Mouse (Mus musculus) heart, postnatal 4 days (tissue): Measurements from ENCODE around the gene Pigk. TPM values are rescaled to one million over a fixed set of nuclear protein-coding genes. Genes with fewer than 3 reads are reported as not detected.

Experiments
- DNase-seq: peaks from one replicate; pipeline ENCODE4 v3.0.0; 2021
- total RNA-seq, 2 experiments: library from RNA; stranded (reverse); gene quantifications; 2 replicates each; pipeline ENCODE4 v1.2.3; 2021

Gene Pigk
- total RNA-seq, 2 experiments from 2014 or later, result 32.4 to 35.8 TPM

DNA sequence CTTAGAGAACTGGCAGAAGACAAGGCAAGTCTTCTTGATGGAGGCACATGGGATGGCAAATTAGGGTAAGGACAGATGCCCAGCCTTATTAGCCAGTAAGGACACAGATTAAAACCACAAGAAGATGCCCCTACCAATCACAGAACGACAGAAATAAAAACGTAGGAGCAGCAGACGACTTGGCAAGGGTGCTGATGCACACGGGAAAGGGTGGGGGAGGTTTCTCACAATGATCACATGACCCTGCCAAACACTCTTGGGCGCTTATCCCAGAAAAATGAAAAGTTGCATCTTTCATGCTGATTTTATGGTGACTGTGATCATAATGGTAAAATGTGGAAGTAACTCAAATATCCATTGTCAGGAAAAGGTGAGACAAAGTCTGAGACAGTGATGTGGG lies 193.2 kb downstream of the Pigk start:
- no peak for DNase-seq

DNA sequence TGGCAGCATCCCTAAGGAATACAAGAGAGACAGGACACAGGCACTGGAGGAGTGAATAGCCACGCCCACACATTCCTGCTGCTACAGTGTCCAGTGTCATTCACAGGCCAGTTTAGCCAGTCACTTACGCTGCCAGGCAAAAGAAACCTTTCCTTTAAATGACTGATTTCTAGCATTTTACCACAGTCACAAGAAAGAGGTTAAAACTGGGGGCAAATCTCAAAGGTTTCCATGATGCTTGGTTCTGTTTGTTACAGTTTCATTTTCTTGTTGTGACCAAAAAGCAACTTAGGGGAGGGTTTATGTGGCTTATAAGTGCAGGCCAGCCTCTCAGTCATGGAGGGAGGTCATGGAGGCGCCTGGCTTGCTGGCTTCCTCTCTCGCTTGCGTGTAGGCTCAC lies 193.8 kb downstream of the Pigk start:
- no peak for DNase-seq

DNA sequence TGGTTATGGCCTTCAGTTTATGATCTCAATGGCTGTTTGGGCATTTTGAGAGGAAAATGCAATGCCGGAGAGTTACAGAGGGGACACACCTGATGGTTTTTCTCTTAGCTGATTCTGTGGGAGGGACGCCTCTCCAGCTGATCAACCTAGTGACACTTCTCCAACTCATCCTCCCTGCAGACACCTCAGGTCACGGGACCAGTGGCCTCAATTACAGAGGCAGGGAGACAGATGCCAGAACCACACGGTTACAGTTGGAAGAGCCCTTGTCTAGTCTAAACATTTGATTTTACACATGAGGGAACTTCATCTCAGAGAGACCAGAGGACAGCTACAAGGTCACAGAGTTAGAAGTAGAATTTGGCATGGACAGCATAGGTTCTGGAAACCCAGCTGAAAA lies 197.7 kb downstream of the Pigk start:
- DNase-seq, result no peak

DNA sequence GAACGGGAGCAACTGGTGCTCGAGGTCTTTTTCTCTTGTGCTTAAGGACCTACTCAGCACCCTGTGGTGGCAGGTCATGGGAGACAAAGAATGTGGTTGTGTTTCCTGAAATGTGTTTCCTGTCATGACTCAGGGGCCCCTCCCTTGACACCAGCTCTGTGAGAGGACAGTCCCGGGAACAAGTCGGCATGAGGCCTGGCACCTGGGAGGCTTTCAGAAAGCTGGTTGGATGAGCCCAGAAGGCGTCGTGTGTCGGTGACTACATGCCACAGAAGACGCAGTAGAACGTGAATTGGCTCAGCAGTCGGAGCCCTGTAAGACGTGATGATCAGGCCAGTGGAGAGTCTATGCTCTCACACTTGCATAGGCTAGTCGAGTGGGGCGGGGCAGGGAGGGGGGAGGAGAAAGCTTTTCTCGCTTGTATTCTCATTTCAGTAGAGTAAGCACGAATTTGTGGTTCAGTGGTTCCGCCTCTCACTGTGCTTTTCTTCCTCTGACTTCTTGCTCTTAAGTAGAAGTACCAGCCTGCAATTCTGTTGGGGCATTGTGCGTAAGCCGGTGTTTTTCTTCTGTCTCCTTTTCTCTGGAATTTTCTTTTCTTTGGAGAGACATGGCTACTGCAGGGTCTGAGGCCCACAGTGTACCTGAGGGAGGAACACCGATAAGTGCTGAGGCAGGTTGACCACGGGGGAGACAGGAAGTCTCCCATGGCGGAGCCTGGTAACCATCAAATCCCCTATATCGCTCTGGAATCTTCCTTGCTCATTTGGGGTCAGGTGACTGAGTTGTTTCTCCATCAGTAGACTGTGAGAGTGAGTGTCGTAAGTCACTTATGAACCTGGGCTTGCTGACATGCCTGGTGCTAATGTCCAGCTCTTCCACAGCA lies 198.6 kb downstream of the Pigk start:
- DNase-seq, result no peak

DNA sequence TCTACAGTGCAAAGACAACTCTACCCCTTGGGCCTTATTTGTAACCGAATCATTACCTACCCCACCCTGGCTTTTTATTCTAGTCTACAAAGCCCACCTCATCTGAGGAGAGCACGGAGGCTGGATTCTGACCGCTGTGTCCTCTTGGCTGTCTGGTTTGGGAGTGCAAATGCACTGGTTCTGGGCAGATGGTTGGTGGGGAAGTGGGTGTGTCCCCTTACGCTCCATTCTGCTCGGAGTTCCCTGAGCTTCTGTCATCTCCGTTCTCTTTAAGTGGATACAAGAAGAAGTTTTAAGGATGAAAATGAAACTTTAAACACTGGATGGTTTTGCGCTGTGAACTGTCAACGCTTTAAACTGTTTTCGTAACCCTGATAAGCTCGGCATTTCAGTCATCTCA lies 199.2 kb downstream of the Pigk start:
- no peak for DNase-seq

DNA sequence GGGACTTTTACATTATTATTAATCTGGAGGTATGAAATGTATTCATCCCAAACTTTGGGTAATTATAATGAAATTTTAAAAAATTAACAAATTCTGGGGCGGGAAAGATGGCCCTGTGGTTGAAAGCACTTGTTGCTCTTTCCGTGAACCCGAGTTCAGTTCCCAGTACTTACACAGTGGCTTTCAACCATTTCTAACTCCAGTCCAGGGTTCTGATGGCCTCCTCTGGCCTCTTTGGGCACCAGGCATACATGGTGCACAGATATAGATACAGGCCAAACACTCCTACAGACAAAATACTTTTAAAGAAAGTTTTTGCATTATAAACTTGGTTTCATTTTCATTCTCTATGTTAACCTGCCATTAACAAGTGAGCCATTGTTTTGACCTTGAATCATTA lies 199.7 kb downstream of the Pigk start:
- DNase-seq, result no peak

DNA sequence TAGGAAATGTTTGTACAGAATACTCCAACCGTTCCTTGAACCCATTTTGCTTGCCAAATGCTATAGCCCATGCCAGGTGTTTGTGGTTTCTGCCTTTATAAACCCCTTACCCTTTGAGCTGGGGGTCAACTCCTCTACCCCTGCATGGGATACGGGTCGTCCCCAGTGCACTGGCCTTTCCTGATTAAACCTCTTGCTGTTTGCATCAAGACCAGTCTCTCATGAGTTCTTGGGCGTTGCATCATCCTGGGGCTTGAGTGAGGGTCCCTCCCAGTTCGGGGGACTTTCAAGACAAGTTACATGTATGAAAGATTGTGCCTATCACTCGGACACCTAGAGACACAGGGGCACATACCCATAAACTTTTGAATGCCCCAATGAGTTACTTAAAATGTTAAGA lies 200.5 kb downstream of the Pigk start:
- no peak for DNase-seq

DNA sequence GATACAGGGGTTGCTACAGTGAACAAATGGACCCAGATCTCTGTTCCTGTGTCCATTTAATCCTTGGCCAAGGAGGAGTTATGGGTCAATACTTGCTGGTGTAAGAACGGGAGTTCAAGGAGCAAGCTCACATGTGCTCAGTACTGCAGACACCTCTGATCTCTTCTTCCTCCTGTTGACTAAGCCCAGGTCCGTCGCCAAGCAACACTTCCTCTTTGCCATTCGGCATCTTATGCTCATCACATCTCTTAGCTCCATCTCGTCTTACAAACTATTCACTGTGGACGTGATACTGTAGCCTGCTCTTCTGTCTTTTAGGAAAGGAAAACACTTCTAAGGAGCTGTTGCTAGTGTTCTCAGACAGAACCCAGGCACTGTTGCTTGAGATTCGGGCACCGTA lies 203.7 kb downstream of the Pigk start:
- no peak for DNase-seq

DNA sequence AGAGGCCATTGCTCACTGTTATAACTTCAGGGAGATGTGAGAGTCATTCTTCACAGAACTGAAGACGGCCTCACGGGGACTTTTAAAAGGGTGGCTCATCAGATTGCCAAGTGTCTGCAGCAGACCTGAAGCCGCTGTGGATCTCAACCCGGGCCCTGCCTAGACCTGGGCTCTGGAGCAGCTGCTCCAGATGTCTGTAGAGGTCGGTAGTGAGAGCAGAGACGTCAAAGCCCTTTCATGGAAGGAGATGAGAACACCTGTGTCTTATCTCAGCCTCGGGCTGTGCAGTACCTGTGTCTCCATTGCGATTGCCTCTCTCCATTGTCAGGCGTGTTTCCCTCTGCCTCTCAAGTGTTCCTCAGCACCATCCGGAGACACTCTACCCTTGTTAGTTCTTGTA lies 205.2 kb downstream of the Pigk start:
- no peak for DNase-seq

DNA sequence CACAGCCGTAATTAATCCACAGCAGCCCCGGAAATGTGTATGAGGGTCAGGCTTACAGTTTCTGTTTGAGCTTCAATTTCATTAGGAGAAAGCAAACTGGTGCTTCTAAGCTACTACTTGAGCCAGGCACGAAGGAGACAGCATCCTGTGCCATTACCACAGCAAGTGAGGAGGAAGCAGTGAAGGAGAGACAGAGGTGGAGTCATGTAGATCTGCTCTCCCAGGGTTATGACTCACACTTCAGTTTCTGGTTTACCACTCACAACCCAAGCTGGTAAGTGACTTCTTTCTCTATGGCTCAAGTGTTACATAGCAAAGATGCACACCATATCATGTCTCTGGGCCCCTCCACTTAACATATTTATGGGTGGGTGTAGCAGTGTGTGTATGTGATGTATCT lies 206.5 kb downstream of the Pigk start:
- no peak for DNase-seq

DNA sequence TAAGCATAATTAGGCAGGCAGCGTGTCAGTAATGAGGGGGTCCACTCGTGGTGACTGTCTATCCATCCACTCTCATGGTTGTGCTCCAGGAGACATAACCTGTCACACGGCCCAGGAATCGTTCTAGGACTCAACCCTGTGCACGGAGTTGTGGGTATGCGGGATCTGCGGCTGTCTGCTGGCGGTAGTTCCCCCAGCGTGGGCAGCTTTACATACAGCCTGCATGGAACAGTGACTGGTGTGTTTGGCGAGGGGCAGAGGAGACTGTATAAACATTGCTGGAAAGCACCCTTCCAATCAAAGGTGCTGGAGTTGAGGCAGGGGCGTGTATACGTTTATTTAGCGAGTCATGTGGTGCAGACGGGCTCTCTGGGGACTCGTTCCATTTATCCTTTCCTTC lies 209.6 kb downstream of the Pigk start:
- no peak for DNase-seq

DNA sequence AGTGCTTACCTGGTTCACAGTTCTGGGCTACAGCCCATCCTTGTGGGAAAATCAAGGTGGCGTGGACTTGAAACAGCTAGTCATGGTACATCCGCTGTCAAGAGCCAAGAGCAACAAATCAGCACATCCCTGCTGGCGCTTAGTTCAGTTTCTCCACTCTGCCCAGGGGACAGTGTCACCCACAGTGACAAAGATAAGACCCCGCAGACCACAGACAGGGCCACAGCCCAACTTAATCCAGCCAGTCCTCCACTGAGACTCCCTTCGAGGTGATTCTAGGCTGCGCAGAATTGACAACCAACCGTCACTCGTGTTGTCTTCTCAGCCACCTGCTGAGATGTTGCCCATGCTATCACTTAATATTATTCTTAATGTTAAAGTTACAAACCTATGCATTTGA lies 211.5 kb downstream of the Pigk start:
- no peak for DNase-seq

DNA sequence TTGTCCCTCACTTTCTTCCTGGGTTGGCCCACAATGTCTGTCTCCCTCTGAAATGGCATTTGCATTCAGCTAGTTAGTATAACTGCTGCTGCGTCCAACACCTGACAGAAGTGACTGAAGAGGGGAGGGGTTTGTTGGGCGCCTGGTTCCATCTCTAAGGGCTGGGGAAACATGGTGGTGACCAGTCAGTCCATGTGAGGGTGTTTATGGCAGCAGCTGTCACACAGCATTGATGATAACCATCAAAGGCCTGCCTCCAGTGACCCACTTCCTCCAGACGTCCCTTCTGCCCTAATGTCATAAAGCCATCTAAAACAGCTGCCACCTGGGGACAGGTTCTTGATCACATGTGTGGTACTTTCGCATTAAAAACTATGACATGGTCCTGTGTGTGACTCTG lies 212.3 kb downstream of the Pigk start:
- DNase-seq, result no peak

DNA sequence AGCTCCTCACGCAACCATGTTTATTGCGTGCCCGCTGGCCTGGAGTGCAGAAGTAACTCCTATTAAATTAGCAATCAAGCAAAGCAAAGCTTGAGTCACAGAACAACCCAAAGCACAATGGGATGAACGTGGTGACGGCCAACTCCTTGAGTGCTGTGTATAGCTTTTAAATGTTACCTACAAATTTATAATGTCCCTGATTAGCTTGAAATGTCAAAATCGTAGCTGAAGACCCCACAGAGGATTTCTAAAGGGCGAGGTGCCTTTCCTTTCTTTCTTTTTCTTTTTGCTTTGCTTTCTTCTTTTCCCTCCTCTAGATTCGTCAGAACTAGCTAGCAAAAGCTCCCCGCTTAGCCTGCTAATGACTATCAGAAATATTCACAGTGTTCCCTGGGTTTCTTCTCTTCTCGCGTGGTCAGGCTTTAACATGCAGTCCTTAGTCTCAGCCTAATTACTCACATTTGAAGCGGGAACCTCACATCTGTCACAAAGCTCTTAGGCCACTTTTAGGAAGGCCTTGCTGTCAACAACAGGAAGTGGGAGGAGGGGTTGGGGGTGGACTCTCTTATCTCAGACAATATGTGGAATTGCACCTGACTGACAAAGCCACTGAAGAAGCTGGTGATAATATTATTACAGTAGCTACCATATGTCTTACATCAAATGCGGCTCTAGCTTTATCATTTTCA lies 214.5 kb downstream of the Pigk start:
- DNase-seq, result no peak

DNA sequence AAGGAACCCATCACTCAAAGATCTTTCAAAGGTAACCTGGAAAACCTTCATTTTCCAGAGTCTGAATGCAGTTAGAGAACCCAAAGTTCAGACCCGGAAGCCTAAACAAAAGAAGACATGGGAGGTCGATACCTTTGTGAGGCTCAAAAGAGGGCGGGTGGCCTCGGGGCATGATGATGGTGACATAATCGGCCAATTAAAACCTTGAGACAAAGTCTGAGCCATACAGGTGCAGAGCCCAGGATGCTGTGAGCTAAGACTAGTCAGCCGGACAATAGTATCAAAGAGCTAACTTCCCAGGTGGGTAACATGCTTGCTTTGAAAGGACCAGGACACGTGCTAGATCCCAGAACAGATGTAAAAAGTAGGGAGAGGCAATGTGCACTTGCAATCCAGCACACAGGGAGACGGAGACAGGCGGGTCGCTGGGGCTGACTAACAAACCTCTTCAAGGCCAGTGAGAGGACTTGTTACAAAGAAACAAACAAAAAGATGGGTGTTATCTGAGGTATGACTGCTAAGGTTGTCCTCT lies 215.4 kb downstream of the Pigk start:
- DNase-seq, result no peak

DNA sequence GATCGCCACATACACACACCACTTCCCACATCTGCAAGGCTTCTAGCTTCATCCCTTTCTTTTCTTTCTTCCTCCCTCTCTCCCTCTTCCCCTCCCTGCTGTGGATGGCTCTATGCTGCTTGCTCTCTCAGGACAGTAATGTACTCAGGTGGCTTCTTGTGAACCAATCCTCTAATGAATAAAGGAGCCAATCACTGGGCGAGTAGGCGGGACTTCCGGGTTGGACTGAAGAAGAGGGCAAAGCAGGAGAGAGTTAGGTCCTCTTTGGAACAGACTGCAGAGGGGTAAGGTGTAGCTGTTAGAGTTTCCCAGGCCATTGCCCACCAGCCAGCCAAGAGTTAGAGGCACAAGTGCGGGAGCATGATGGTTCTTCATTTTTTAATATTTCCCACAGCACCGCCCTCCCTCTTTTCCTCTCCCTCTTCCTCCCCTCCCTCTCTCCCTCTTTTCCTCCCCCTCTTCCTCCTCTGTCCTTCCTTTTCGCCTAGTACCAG lies 215.9 kb downstream of the Pigk start:
- no peak for DNase-seq

DNA sequence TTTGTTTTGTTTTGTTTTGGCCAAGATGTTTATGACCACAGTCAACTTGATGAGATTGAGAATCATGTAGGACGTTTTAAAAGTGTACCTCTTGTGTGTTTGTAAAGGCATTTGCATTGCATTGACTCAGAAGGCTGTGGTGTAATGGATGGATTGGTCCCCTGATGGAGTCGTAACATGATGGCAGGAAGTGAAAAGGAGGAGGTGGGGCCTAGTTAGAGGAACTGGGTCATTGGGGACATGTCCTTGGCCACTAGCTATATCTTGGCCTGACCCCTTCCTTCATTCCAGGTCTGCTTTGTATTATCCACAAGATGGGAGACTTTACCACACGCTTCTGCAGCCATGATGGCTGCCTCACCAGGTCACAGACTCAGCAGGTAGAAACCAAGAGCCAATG lies 217.5 kb downstream of the Pigk start:
- no peak for DNase-seq

DNA sequence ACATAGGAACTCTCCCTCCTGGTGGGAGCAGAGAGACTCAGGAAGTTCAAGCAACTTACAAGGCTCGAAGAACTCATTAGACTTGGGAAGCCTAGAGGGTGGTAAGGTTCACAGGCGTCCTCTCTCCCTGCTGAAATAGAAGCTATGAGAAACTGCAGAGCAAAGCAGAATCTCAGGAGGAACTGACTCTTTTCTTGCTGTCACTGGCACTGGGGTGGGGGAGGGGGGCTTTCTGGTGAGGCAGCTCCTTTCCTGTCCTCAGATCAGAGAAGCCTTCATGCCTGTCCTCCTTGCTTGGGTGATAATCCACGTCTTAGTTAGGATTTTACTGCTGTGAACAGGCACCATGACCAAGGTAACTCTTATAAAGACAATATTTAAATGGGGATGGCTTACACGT lies 218.2 kb downstream of the Pigk start:
- DNase-seq, result no peak

DNA sequence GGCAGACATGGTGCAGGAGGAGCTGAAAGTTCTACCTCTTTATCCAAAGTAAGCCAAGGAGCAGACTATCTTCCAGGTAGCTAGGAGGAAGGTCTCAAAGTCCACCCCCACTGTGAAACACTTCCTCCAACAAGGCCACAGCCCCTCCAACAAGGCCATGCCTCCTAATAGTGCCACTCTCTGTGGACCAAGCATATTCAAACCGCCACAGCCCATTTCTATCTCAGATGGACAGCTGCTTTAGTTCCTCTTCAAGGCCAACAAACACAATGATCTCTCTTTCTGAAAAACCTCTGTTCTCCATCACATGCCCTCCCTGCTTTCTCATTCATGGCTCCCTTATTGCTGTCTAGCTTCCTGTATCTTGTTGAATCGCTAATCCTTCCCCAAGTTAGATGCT lies 218.6 kb downstream of the Pigk start:
- DNase-seq, result no peak

DNA sequence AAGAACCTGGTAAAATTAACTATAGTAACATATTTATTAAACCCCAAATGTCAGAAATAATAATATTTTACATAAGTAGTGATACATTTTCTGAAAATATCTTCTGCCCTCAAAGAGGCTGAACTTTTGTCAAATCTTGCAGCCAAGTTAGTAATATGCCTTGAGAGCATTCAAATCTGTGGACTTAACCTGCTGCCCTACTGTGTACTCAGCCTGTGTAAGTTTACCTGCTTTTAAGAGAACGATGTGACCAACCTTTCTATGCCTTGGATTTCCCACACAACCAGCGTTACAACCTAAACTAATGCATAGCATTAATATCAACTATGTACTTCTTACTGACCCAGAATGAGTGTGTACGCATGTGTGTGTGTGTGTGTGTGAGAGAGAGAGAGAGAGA lies 219.8 kb downstream of the Pigk start:
- DNase-seq, result no peak

DNA sequence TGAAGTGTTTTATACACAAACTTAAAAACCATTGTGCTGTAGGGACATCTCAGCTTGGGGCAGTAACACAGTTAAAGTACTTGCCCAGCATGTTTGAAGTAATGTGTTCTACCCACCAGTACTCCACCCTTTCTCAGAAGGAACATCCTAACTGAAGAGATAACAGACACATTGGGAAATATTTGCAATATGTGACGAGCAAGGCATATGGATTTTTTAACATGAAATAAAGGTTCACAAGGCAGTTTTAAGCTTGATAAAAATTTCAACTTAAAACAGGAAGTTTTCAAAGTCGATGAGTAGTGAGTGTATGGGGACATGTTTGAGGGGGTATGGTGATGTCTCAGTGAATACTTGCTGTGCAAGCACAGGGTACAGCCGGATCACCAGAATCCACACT lies 222.4 kb downstream of the Pigk start:
- DNase-seq, result no peak

DNA sequence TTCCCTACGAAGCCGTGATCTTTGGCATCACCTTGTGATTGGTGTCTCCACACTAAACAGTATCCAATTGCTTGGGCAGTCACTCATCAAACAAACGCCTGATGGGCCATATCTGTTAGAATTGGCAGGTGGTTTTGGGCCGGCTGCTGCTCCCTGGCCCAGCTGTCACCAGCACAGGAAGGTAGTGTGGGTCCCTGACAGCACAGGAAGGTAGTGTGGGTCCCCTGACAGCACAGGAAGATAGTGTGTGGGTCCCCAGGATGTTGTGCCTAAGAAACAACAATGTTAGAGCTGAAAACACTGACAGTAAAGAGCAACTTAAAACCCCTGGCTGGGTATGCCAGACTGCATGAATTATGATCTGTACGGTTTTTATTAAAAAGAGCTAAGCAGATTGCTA lies 227.8 kb downstream of the Pigk start:
- no peak for DNase-seq

DNA sequence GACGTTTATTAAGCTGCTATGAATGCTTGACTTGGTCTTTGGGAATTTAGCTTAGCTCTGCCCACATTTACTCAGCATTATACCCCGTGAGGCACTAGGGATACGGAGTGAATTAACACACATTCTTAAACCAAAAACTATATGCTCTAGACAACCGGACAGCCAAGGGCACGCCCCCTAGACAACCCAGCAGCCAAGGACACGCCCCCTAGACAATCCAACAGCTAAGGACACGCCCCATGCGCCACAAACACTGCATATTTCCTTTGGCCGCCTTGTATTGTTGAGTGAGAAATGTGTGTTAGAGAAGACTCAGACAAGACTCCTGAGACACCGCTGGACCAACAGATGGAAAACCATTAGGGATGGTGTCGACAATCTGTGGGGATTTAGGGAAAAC lies 229.1 kb downstream of the Pigk start:
- peak; percentile 43 for DNase-seq

DNA sequence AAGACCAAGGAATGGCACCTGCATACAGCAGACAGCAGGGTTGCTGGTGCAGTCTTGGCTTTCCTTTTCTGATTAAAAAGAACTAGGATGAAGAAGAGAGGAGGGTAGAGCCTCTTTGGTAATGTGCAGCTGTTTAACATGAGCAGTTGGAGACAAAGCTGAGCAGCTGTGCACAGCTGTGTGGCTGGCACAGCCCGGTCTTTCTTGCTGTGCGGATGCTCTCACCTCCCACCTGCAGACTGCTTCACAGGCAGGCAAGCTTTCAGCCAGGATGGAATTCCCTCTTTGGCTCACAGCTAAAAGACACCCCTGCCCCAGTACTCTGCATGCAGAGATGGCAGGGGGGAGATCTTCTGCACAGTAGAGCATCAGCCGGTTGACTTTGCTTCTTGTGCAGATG lies 230.9 kb downstream of the Pigk start:
- DNase-seq, result peak; percentile 23
